Mouse (Mus musculus): ENCODE measurements at regions not wholly inside any gene's neighbourhood (a gene's known extent, or its start where the extent isn't known, plus 50 kb on each side); places are given as distances from the start of the nearest gene placed in this dataset.

GRCm38 (mm10) chr6:112176344-112176743 lies 97.2 kb upstream of the Lmcd1 start:
- TF ChIP-seq HCFC1 (IDR thresholded peaks at IDR 0.05; ENCODE audit: borderline replicate concordance, insufficient read depth, low read length) (no peak), ZC3H11A (IDR thresholded peaks at IDR 0.05; ENCODE audit: borderline replicate concordance, low read depth, low read length) (no peak), ZNF384 (IDR thresholded peaks at IDR 0.05; ENCODE audit: low read depth, low read length) (no peak), MAFK (IDR thresholded peaks at IDR 0.05; ENCODE audit: insufficient read depth, low read depth, low read length) (no peak)

All from ES-E14 (cell line).